Mouse (Mus musculus) CH12.LX (cell line): ENCODE results near the gene Sult6b1. TPM values are rescaled to one million over a fixed set of nuclear protein-coding genes. Genes with fewer than 3 reads are reported as not detected.

Source experiments
- DNase-seq: peaks from one replicate; pipeline ENCODE4 v3.0.0-alpha.2; 2013; ENCODE audit errors: extremely low read depth
- H3K27ac ChIP-seq: 2 replicates; pipeline ENCODE4 v1.5.1; 2012; ENCODE audit warnings: low read depth, mild to moderate bottlenecking, control low read depth, moderate library complexity; ENCODE audit not compliant: insufficient read depth
- H3K27me3 ChIP-seq: replicated peaks from 2 replicates; pipeline ENCODE3; 2012; ENCODE audit warnings: inconsistent platforms
- H3K36me3 ChIP-seq, 2 experiments: replicated peaks in 1 of 2; 2 replicates each; pipeline versions ENCODE3 to v1.6.1; 2012; ENCODE audit warnings: inconsistent platforms in 1 of 2, low read length in 1 of 2, mild to moderate bottlenecking in 1 of 2, mixed read lengths in 1 of 2, moderate library complexity in 1 of 2; ENCODE audit not compliant: control insufficient read depth in 1 of 2, insufficient read depth in 1 of 2
- H3K4me1 ChIP-seq, 2 experiments: 2 replicates each; pipeline ENCODE4 v1.6.1; 2012; ENCODE audit warnings: inconsistent platforms in 1 of 2, moderate library complexity in 1 of 2; ENCODE audit not compliant: insufficient read depth in 2 of 2, control insufficient read depth in 1 of 2
- H3K4me2 ChIP-seq: 2 replicates; pipeline ENCODE4 v1.6.1; 2012; ENCODE audit warnings: low read depth, mild to moderate bottlenecking, control low read depth; ENCODE audit not compliant: poor library complexity, insufficient read depth, severe bottlenecking
- H3K4me3 ChIP-seq, 3 experiments: fragments of 150-350 bp in 1 of 3; sonication (generic) in 1 of 3; replicated peaks in 1 of 3; 2 replicates each; pipeline versions ENCODE3 to v1.5.1; 2011 to 2012; ENCODE audit warnings: low read depth in 2 of 3, low read length in 2 of 3, mild to moderate bottlenecking in 2 of 3, moderate library complexity in 2 of 3, control low read depth in 1 of 3, improper control_type of control experiment in 1 of 3, inconsistent platforms in 1 of 3, mixed read lengths in 1 of 3; ENCODE audit not compliant: poor library complexity in 1 of 3
- H3K79me2 ChIP-seq: replicated peaks from 2 replicates; pipeline ENCODE4 v1.6.1; 2012; ENCODE audit warnings: mild to moderate bottlenecking, moderate library complexity; ENCODE audit not compliant: control insufficient read depth, poor library complexity, insufficient read depth, severe bottlenecking; ENCODE audit errors: extremely low read depth
- H3K9ac ChIP-seq: 2 replicates; pipeline ENCODE4 v1.6.1; 2012; ENCODE audit warnings: low read depth, mild to moderate bottlenecking, control low read depth, moderate library complexity; ENCODE audit not compliant: insufficient read depth
- H3K9me3 ChIP-seq: replicated peaks from 2 replicates; pipeline ENCODE3; 2012; ENCODE audit warnings: low read length, inconsistent platforms, mixed read lengths
- BHLHE40 ChIP-seq: IDR thresholded peaks from 2 replicates; pipeline ENCODE4 v1.6.1; 2011; ENCODE audit warnings: mild to moderate bottlenecking, low read depth, low read length, improper control_type of control experiment
- CHD2 ChIP-seq: IDR thresholded peaks from 2 replicates; pipeline ENCODE4 v1.6.1; 2011; ENCODE audit warnings: low read length, improper control_type of control experiment
- CTCF ChIP-seq, 2 experiments: IDR thresholded peaks in 1 of 2; conservative IDR thresholded peaks in 1 of 2; 2 replicates each; pipeline ENCODE4 v1.5.1; 2011 to 2012; ENCODE audit warnings: low read depth in 2 of 2, low read length in 2 of 2, improper control_type of control experiment in 1 of 2, inconsistent platforms in 1 of 2, mild to moderate bottlenecking in 1 of 2, moderate library complexity in 1 of 2
- ELF1 ChIP-seq: IDR thresholded peaks from 2 replicates; pipeline ENCODE4 v1.6.1; 2014; ENCODE audit warnings: low read depth, mild to moderate bottlenecking, inconsistent platforms, low read length, improper control_type of control experiment
- EP300 ChIP-seq: IDR thresholded peaks from 2 replicates; pipeline ENCODE4 v1.6.1; 2011; ENCODE audit warnings: low read length, improper control_type of control experiment
- ETS1 ChIP-seq: conservative IDR thresholded peaks from 2 replicates; pipeline ENCODE4 v1.6.1; 2012; ENCODE audit warnings: low read depth, mild to moderate bottlenecking, inconsistent platforms, low read length, improper control_type of control experiment, moderate library complexity
- GABPA ChIP-seq: IDR thresholded peaks from 2 replicates; pipeline ENCODE4 v1.6.1; 2012; ENCODE audit warnings: low read depth, low read length, improper control_type of control experiment, inconsistent platforms; ENCODE audit not compliant: insufficient replicate concordance
- IRF4 ChIP-seq: IDR thresholded peaks from 2 replicates; pipeline ENCODE4 v1.6.1; 2014; ENCODE audit warnings: low read depth, mild to moderate bottlenecking, inconsistent platforms, low read length, improper control_type of control experiment
- JUN ChIP-seq: IDR thresholded peaks from 2 replicates; pipeline ENCODE4 v1.6.1; 2011; ENCODE audit warnings: low read depth, mild to moderate bottlenecking, low read length, improper control_type of control experiment, moderate library complexity; ENCODE audit not compliant: insufficient read depth
- MAX ChIP-seq: IDR thresholded peaks from 2 replicates; pipeline ENCODE4 v1.6.1; 2011; ENCODE audit warnings: low read length, improper control_type of control experiment
- MYC ChIP-seq: IDR thresholded peaks from 2 replicates; pipeline ENCODE4 v1.6.1; 2011; ENCODE audit warnings: low read depth, mild to moderate bottlenecking, improper control_type of control experiment, low read length
- NELFE ChIP-seq: IDR thresholded peaks from 2 replicates; pipeline ENCODE4 v1.6.1; 2011; ENCODE audit warnings: low read depth, low read length, improper control_type of control experiment
- NRF1 ChIP-seq: IDR thresholded peaks from 2 replicates; pipeline ENCODE4 v1.6.1; 2014; ENCODE audit warnings: low read depth, mild to moderate bottlenecking, inconsistent platforms, low read length, improper control_type of control experiment, moderate library complexity
- PAX5 ChIP-seq: IDR thresholded peaks from 2 replicates; pipeline ENCODE4 v1.6.1; 2012; ENCODE audit warnings: low read length, inconsistent platforms, mixed read lengths
- RCOR1 ChIP-seq: conservative IDR thresholded peaks from 2 replicates; pipeline ENCODE4 v1.6.1; 2012; ENCODE audit warnings: low read depth, mild to moderate bottlenecking, inconsistent platforms, low read length, improper control_type of control experiment
- SIN3A ChIP-seq: IDR thresholded peaks from 2 replicates; pipeline ENCODE4 v1.6.1; 2012; ENCODE audit warnings: low read length, improper control_type of control experiment, inconsistent platforms
- SMC3 ChIP-seq: IDR thresholded peaks from 2 replicates; pipeline ENCODE4 v1.6.1; 2011; ENCODE audit warnings: low read depth, low read length, improper control_type of control experiment
- TBP ChIP-seq: conservative IDR thresholded peaks from 2 replicates; pipeline ENCODE4 v1.6.1; 2011; ENCODE audit warnings: low read depth, low read length, improper control_type of control experiment
- USF2 ChIP-seq: conservative IDR thresholded peaks from 2 replicates; pipeline ENCODE4 v1.6.1; 2011; ENCODE audit warnings: low read depth, low read length, improper control_type of control experiment
- ZC3H11A ChIP-seq: IDR thresholded peaks from 2 replicates; pipeline ENCODE4 v1.6.1; 2012; ENCODE audit warnings: low read depth, mild to moderate bottlenecking, inconsistent platforms, low read length, improper control_type of control experiment
- ZKSCAN1 ChIP-seq: IDR thresholded peaks from 2 replicates; pipeline ENCODE4 v1.6.1; 2012; ENCODE audit warnings: low read depth, inconsistent platforms, low read length, improper control_type of control experiment, borderline replicate concordance
- ZMIZ1 ChIP-seq: IDR thresholded peaks from 2 replicates; pipeline ENCODE4 v1.6.1; 2012; ENCODE audit warnings: low read depth, mild to moderate bottlenecking, inconsistent platforms, low read length, improper control_type of control experiment
- dilution Hi-C: fragments of 300-500 bp; cut with MboI; formaldehyde crosslinking; loops from 2 replicates; pipeline ENCODE4 v1.14.3; 2020; ENCODE audit warnings: low sequenced_read_pairs; ENCODE audit not compliant: extremely low pct_unique_long_range_greater_than_20kb, extremely low pct_ligation_motif_present
- in situ Hi-C: fragments of 300-500 bp; cut with MboI; formaldehyde crosslinking; loops from 3 replicates; pipeline ENCODE4 v1.14.3; 2019; ENCODE audit warnings: low sequenced_read_pairs, low pct_ligation_motif_present, low pct_unique_long_range_greater_than_20kb, mixed read lengths
- polyA plus RNA-seq: library from polyadenylated mRNA; unstranded; fragments of >175 nt; gene quantifications from 2 replicates; pipeline ENCODE4 v1.2.1, GENCODE M21; 2012; ENCODE audit warnings: low read depth; ENCODE audit not compliant: insufficient read length
- total RNA-seq, 2 experiments: library from RNA; depleted of rRNA; stranded (reverse); fragments of 300-350 nt in 1 of 2; fragments of >200 nt in 1 of 2; gene quantifications; 2 replicates each; pipeline ENCODE4 v1.2.3; 2012 to 2014

Sult6b1 gene
- total and polyA plus RNA-seq, 3 experiments, result 0.34 to 0.46 TPM; not detected in 1

- TF ChIP-seq MAX (peak; percentile 85), SIN3A (peak; percentile 60; the same call in 1 of the 2 replicates), JUN (no peak), ELF1 (peak; percentile 90), BHLHE40 (peak; percentile 6; the same call in 1 of the 2 replicates), ZC3H11A (no peak), EP300 (no peak), TBP (0 out of 2 replicates have a peak, but pooled peaks have one; percentile 9), CHD2 (peak; percentile 38; the same call in 1 of the 2 replicates), GABPA (no peak; the same call in 1 of the 2 replicates), MYC (no peak), ZKSCAN1 (no peak), IRF4 (no peak), ETS1 (no peak), RCOR1 (no peak), NRF1 (peak; percentile 91), CTCF (conservative IDR thresholded peaks at IDR 0.05 in 1 of 2, IDR thresholded peaks at IDR 0.05 in 1 of 2; ENCODE audit: low read depth in 2 of 2, low read length in 2 of 2) (no peak), ZMIZ1 (peak; percentile 61), PAX5 (no peak), SMC3 (no peak), USF2 (no peak)
These were observed 9.6 kb upstream of the Sult6b1 start, which contains the start of gene Cebpzos (continued) for GRCm38 (mm10) chr17:78916369-78916813.

GRCm38 (mm10) chr17:78915772-78916171 is 9.0 kb upstream of the Sult6b1 start:
- Histone ChIP-seq H3K27ac (peak overlapping the region; percentile 56; the same call in 1 of the 2 replicates), H3K9me3 (no peaks in the 10 kb centered on the region), H3K4me2 (peak overlapping the region; percentile 76), H3K9ac (peak overlapping the region; percentile 76), H3K27me3 (no peaks in the 10 kb centered on the region), H3K4me3 (peak overlapping the region; percentile 74 to 91 (median 84)), H3K4me1 (peaks cover 2 to 17% of the 10 kb centered on the region in 2 experiments; a peak in 2 of 4 replicates), H3K36me3 (peaks cover 23 to 28% of the 10 kb centered on the region in 2 experiments), H3K79me2 (no peaks in the 10 kb centered on the region)
- DNase-seq, result no peak
- peak; percentile 3; the same call in 1 of the 2 replicates for TF ChIP-seq SIN3A
- TF ChIP-seq NELFE, result no peak
- 0 out of 2 replicates have a peak, but pooled peaks have one; percentile 10 for TF ChIP-seq MYC
- dilution Hi-C loops (no loop called here), in situ Hi-C loops (loop anchor here (5.0 kb wide), 1 partner anchor 33 kb away; the partner anchor contains the start of gene Eif2ak2)
